Mouse (Mus musculus): ENCODE results near the gene Vmn1r220.
"Not testable (repeated sequence)": the region's sequence is repeated elsewhere in the genome, so short reads cannot be mapped to it uniquely, and the experiment has no call there.

- TF ChIP-seq CTCF (IDR thresholded peaks at IDR 0.05; ENCODE audit: borderline replicate concordance, extremely low read depth, insufficient read depth, insufficient read length); POLR2A (IDR thresholded peaks at IDR 0.05; ENCODE audit: borderline replicate concordance, extremely low read depth, insufficient read depth, insufficient read length, poor library complexity, severe bottlenecking): not testable (repeated sequence)
These were observed 48.1 kb upstream of the Vmn1r220 start, which contains the start of gene Vmn1r222 for GRCm38 (mm10) chr13:23235847-23236246.

All from brain, embryonic 14.5 days (tissue).